Mouse (Mus musculus) liver, postnatal 0 days (tissue): ENCODE data around the gene Naif1. TPM values are rescaled to one million over a fixed set of nuclear protein-coding genes. Genes with fewer than 3 reads are reported as not detected.

ENCODE experiments used
- ATAC-seq: fragments of 200-750 bp; cut with Nextera tagmentation; 2 replicates; pipeline ENCODE4 v1.8.0; 2017; ENCODE audit warnings: mild to moderate bottlenecking, moderate library complexity
- DNase-seq: peaks from one replicate; pipeline ENCODE4 v3.0.0-alpha.2; 2016
- H3K27ac ChIP-seq: fragments of 300-500 bp; sonication (generic); 2 replicates; pipeline ENCODE4 v1.5.1; 2014; ENCODE audit warnings: antibody characterized with exemption, moderate library complexity, mild to moderate bottlenecking, low read depth
- H3K27me3 ChIP-seq: fragments of 300-500 bp; sonication (generic); 2 replicates; pipeline ENCODE4 v1.6.1; 2014; ENCODE audit warnings: low read length, control low read depth, mixed read lengths; ENCODE audit not compliant: insufficient read depth
- H3K36me3 ChIP-seq: fragments of 300-500 bp; sonication (generic); replicated peaks from 2 replicates; pipeline ENCODE4 v1.6.1; 2014; ENCODE audit warnings: mild to moderate bottlenecking, control low read depth, low read length, moderate library complexity, mixed read lengths; ENCODE audit not compliant: insufficient read depth
- H3K4me1 ChIP-seq: fragments of 300-500 bp; sonication (generic); 2 replicates; pipeline ENCODE4 v1.6.1; 2014; ENCODE audit warnings: antibody characterized with exemption, mild to moderate bottlenecking, control low read depth; ENCODE audit not compliant: insufficient read depth
- H3K4me2 ChIP-seq: fragments of 300-500 bp; sonication (generic); 2 replicates; pipeline ENCODE4 v1.6.1; 2014; ENCODE audit warnings: low read depth, mild to moderate bottlenecking, low read length, moderate library complexity, mixed read lengths
- H3K4me3 ChIP-seq: fragments of 300-500 bp; sonication (generic); 2 replicates; pipeline ENCODE4 v1.5.1; 2014; ENCODE audit warnings: low read depth, low read length
- H3K9ac ChIP-seq: fragments of 300-500 bp; sonication (generic); replicated peaks from 2 replicates; pipeline ENCODE4 v1.6.1; 2014; ENCODE audit warnings: mild to moderate bottlenecking, moderate library complexity
- H3K9me3 ChIP-seq: fragments of 300-500 bp; sonication (generic); 2 replicates; pipeline ENCODE4 v1.6.1; 2016; ENCODE audit warnings: mild to moderate bottlenecking, control low read depth, low read length, mixed read lengths
- CTCF ChIP-seq: sonication (generic); IDR thresholded peaks from 2 replicates; pipeline ENCODE4 v1.5.1; 2016; ENCODE audit warnings: antibody characterized with exemption, low read depth
- EP300 ChIP-seq: IDR thresholded peaks from 2 replicates; pipeline ENCODE4 v1.6.1; 2016; ENCODE audit warnings: antibody characterized with exemption, low read depth, mild to moderate bottlenecking
- WGBS: fragments of 180-500 bp; shearing (Covaris S2); extraction: QIAGEN DNeasy Blood & Tissue Kit; methylation state at CpG from one replicate; pipeline ENCODE4 v1.1.7; 2014; ENCODE audit not compliant: insufficient replicate concordance; 5-methylcytosine and 5-hydroxymethylcytosine counted together
- polyA plus RNA-seq: library from polyadenylated mRNA; unstranded; fragments of >200 nt; fragmentation: Nextera tagmentation; extraction: Ambion mirVana; gene quantifications from 2 replicates; pipeline ENCODE4 v1.2.1, GENCODE M21; 2015

The Naif1 gene
- polyA plus RNA-seq, 1 experiment from 2014 or later = 1.6 TPM

DNA sequence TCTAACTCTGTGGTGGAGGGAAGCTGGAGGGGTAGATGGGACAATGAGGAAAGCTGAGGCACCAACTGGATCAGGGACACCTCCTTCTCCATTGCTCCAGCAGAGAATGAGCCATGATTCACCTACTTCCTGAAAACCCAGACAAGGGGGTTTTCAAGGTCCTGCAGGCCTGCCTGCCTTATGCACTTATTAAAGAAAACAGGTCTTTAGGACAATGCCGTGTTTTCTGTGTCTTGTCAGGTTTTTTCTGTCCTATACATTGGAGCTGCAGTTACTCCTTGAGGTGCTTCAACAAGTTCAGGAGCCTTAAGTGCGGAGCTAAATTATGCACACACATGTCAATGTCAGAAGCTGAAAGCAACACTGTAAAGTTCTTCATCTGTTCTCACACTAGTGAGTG lies 8.7 kb upstream of the Naif1 start:
- H3K4me1 ChIP-seq = peaks cover 49% of the 10 kb centered on the region
- H3K9ac ChIP-seq = no peak overlapping the region
- peaks cover 12% of the 10 kb centered on the region; the same call in 1 of the 2 replicates for H3K36me3 ChIP-seq
- H3K27ac ChIP-seq = 0 out of 2 replicates have a peak overlapping the region, but pooled peaks have one; percentile 9
- H3K27me3 ChIP-seq = no peaks in the 10 kb centered on the region
- no peak for ATAC-seq
- 91% methylated on average over 2 of the region's 2 CpGs for WGBS
- no peak for TF ChIP-seq CTCF
- TF ChIP-seq EP300 = no peak
- no peak for DNase-seq
- no peaks in the 10 kb centered on the region for H3K9me3 ChIP-seq
- H3K4me3 ChIP-seq = no peak overlapping the region
- no peak overlapping the region for H3K4me2 ChIP-seq

DNA sequence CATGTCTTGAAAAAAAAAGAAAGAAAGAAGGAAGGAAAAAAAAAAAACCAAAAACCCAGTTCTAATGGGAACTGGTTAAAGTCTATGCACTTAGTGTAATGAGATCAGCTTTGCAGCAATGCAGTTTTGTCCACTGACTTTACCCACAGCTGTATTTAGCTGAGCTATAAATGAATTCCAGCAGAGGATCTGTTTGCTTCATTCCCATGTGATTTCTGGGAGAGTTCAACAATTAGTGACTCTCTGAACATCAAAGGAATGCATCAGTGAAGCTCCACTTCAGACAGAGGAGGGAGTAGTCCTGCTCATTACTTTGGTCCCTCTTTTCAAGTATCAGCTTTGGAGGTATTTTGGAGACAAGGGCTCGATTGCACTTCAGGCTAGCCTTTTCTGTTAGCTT lies 4.7 kb upstream of the Naif1 start:
- Histone ChIP-seq H3K9ac (no peak overlapping the region), H3K9me3 (no peaks in the 10 kb centered on the region), H3K36me3 (peaks cover 12% of the 10 kb centered on the region; the same call in 1 of the 2 replicates), H3K4me2 (no peak overlapping the region), H3K4me1 (peaks cover 59% of the 10 kb centered on the region), H3K4me3 (no peak overlapping the region), H3K27ac (no peak overlapping the region), H3K27me3 (no peaks in the 10 kb centered on the region)
- no peak for TF ChIP-seq EP300
- TF ChIP-seq CTCF = no peak
- ATAC-seq (no peak), DNase-seq (no peak)
- 57% methylated on average over 1 of the region's 1 CpGs for WGBS

GRCm38 (mm10) chr2:32447264-32447936 lies 2.9 kb upstream of the Naif1 start:
- TF ChIP-seq EP300 = peak; percentile 14; the same call in 1 of the 2 replicates
- peak; percentile 22; the same call in 1 of the 2 replicates for TF ChIP-seq CTCF
- no peak overlapping the region for H3K9ac ChIP-seq
- H3K27ac ChIP-seq = peak overlapping the region; percentile 29
- ATAC-seq (no peak), DNase-seq (peak; percentile 36)
- H3K27me3 ChIP-seq = no peaks in the 10 kb centered on the region
- H3K4me3 ChIP-seq = no peak overlapping the region
- peaks cover 12% of the 10 kb centered on the region; the same call in 1 of the 2 replicates for H3K36me3 ChIP-seq
- no peaks in the 10 kb centered on the region for H3K9me3 ChIP-seq
- WGBS = 29% methylated on average over 9 of the region's 9 CpGs
- peak overlapping the region; percentile 8 for H3K4me2 ChIP-seq
- peaks cover 46% of the 10 kb centered on the region for H3K4me1 ChIP-seq

GRCm38 (mm10) chr2:32448480-32448879 lies 1.8 kb upstream of the Naif1 start:
- DNase-seq (no peak), ATAC-seq (no peak)
- H3K9ac ChIP-seq = peak overlapping the region; percentile 17; the same call in 1 of the 2 replicates
- no peaks in the 10 kb centered on the region for H3K9me3 ChIP-seq
- TF ChIP-seq CTCF (no peak), EP300 (no peak)
- no peak overlapping the region for H3K4me3 ChIP-seq
- no peaks in the 10 kb centered on the region for H3K27me3 ChIP-seq
- H3K4me1 ChIP-seq = peaks cover 52% of the 10 kb centered on the region
- H3K4me2 ChIP-seq = peak overlapping the region; percentile 10; the same call in 1 of the 2 replicates
- peak overlapping the region; percentile 55 for H3K27ac ChIP-seq
- WGBS = 73% methylated on average over 1 of the region's 1 CpGs
- peaks cover 12% of the 10 kb centered on the region; the same call in 1 of the 2 replicates for H3K36me3 ChIP-seq

DNA sequence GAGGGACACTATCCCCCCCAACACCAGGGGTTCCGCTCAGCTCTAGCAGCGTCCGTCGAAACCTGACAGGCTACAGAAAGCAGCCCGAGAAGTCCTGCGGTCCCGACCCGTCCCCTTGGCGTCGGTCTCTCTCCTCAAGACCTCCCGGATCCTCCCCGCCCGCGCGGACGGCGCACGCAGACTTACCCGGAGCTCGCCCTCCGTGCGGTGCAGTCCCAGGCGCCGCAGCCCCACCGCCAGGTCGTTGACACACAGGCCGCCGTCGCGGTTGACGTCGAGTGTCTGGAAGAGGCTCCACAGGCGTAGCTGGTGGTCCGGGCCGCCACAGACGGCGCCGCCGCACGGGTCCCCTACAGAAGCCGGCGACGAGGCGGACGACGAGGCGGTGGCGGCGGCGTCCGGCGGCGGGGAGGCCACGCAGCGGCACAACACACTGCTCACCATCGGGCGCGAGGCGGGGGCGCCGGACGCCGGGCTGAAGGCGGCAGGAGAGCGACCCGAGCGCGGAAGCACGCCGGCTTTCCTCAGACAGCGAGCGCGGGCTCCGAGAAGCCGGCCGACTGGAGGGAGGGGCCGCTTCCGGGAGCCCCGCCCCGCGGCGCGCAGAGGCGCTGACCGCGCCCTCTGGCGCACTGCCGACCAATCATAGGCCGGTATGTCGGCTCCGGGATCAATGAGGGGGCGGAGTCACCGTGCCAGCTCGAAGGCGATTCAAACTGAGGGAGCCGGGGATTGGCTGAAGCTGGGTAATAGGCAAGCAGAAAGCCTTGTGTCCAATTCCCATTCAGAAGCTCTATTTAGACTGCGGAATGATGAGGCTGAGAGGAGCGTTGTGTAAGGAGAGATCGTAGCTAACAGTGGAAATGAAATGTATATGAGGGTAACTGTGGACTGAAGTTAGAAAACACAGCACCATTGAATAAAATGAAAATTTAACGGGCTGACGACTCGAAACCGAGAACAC lies 906 bp downstream of the Naif1 start, which contains the start of gene Slc25a25:
Slc25a25 (minus strand) TSS at position 565 of the 964 bp plus-strand sequence.
- peaks cover 49% of the 10 kb centered on the region for H3K4me1 ChIP-seq

More for the DNA sequence above, 906 bp downstream of the Naif1 start, which contains the start of gene Slc25a25:
- Histone ChIP-seq H3K36me3 (peaks cover 5% of the 10 kb centered on the region), H3K9ac (peak within 1 kb of the TSS; percentile 97), H3K27me3 (no peaks in the 10 kb centered on the region), H3K4me2 (peak within 1 kb of the TSS; percentile 97), H3K27ac (peak within 1 kb of the TSS; percentile 85), H3K4me3 (peak within 1 kb of the TSS; percentile 93), H3K9me3 (no peaks in the 10 kb centered on the region)
- TF ChIP-seq CTCF = no peak
- peak; percentile 89 for ATAC-seq
- peak; percentile 99 for DNase-seq
- 1% methylated on average over 90 of the region's 103 CpGs for WGBS
